Mouse (Mus musculus) fibroblast of lung, adult 2 months (primary cell): ENCODE data around the gene Bmf.
"Not testable (repeated sequence)": the region's sequence is repeated elsewhere in the genome, so short reads cannot be mapped to it uniquely, and the experiment has no call there.

Experiments
- DNase-seq: peaks from one replicate; pipeline ENCODE4 v3.0.0-alpha.2; 2011; ENCODE audit warnings: low read depth

Gene Bmf

GRCm38 (mm10) chr2:118549507-118550473 lies at the start of gene Bmf:
Bmf (minus strand) TSS chr2:118549687.
- peak; percentile 96 for DNase-seq

- no peak for DNase-seq
Measured at GRCm38 (mm10) chr2:118599087-118599486, 49.6 kb upstream of the Bmf start.

- peak; percentile 83 for DNase-seq
Measured at GRCm38 (mm10) chr2:118597673-118598568, 48.4 kb upstream of the Bmf start, which contains the start of gene Bub1b. Bub1b (plus strand) TSS chr2:118598211.

- peak; percentile 31 for DNase-seq
Measured at GRCm38 (mm10) chr2:118591083-118591482, 41.6 kb upstream of the Bmf start.

- DNase-seq = no peak
Measured at GRCm38 (mm10) chr2:118587686-118588085, 38.2 kb upstream of the Bmf start.

- DNase-seq = no peak
Measured at GRCm38 (mm10) chr2:118586013-118586412, 36.5 kb upstream of the Bmf start.

GRCm38 (mm10) chr2:118573135-118573534 lies 23.6 kb upstream of the Bmf start:
- no peak for DNase-seq

- DNase-seq = no peak
Measured at GRCm38 (mm10) chr2:118572183-118572836, 22.8 kb upstream of the Bmf start.

GRCm38 (mm10) chr2:118570939-118571338 lies 21.5 kb upstream of the Bmf start:
- peak; percentile 46 for DNase-seq

GRCm38 (mm10) chr2:118567179-118567578 lies 17.7 kb upstream of the Bmf start:
- no peak for DNase-seq

- DNase-seq = no peak
Measured at GRCm38 (mm10) chr2:118562431-118562830, 12.9 kb upstream of the Bmf start.

GRCm38 (mm10) chr2:118562015-118562414 lies 12.5 kb upstream of the Bmf start:
- no peak for DNase-seq

- no peak for DNase-seq
Measured at GRCm38 (mm10) chr2:118558426-118558825, 8.9 kb upstream of the Bmf start.

- not testable (repeated sequence) for DNase-seq
Measured at GRCm38 (mm10) chr2:118554356-118554990, 5.0 kb upstream of the Bmf start.

GRCm38 (mm10) chr2:118551606-118552005 lies 2.1 kb upstream of the Bmf start:
- DNase-seq = no peak

GRCm38 (mm10) chr2:118548421-118549221 lies 866 bp downstream of the Bmf start:
- DNase-seq = no peak

- peak; percentile 83 for DNase-seq
Measured at GRCm38 (mm10) chr2:118547541-118548016, 1.9 kb downstream of the Bmf start.

GRCm38 (mm10) chr2:118546798-118547165 lies 2.7 kb downstream of the Bmf start:
- DNase-seq = no peak

GRCm38 (mm10) chr2:118546104-118546797 lies 3.2 kb downstream of the Bmf start:
- DNase-seq = no peak
